Mouse (Mus musculus): ENCODE measurements around the gene Megf8. TPM values are rescaled to one million over a fixed set of nuclear protein-coding genes. Genes with fewer than 3 reads are reported as not detected.

The Megf8 gene
- polyA plus RNA-seq, 1 experiment = 21.2 TPM

DNA sequence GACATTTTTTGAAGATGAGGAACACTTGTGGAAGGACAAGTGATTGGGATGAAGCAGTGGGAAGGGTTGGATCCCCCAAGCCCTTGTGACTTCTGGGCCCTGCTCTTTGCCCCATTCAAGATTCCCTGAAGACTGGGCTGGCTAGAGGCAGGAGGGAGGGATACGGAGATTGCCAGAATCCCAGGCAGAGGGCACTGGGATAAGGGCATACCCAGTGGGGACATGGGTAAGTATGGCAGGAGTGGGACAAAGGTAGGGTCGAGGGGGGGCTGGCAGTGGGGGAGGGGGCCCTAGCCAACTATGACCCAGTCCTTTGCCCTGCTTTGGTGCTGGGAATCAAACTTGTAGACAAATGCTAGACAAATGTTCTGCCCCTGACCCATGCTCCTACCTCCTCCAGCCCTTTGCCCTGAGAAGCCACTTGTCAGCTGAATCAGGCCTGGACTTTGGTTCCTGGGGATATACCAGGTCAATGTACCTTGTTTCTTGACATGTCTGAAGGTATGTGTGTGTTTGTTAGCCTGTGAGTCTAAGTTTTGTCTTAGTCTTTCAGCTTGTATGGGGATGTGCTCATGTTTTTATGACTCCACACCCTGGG is 75.0 kb downstream of the Megf8 start:
- peak overlapping the region; percentile 46; the same call in 1 of the 2 replicates for H3K27ac ChIP-seq (ENCODE audit: insufficient read depth, low read depth, low read length)
- H3K27me3 ChIP-seq (ENCODE audit: control insufficient read depth, insufficient read depth, low read length) = no peaks in the 10 kb centered on the region
- peaks cover 12% of the 10 kb centered on the region for H3K36me3 ChIP-seq (ENCODE audit: control insufficient read depth, insufficient read depth, low read length)
- peaks cover 51% of the 10 kb centered on the region for H3K4me1 ChIP-seq (ENCODE audit: control insufficient read depth, insufficient read depth, insufficient read length, low read length)
- H3K4me3 ChIP-seq (ENCODE audit: low read depth, low read length) = no peak overlapping the region
- TF ChIP-seq POLR2A (IDR thresholded peaks at IDR 0.05; ENCODE audit: low read depth, low read length) (no peak), CTCF (IDR thresholded peaks at IDR 0.05; ENCODE audit: extremely low read depth, insufficient read length, insufficient replicate concordance, low read depth, low read length) (no peak)
- WGBS = 72% methylated on average over 2 of the region's 2 CpGs

DNA sequence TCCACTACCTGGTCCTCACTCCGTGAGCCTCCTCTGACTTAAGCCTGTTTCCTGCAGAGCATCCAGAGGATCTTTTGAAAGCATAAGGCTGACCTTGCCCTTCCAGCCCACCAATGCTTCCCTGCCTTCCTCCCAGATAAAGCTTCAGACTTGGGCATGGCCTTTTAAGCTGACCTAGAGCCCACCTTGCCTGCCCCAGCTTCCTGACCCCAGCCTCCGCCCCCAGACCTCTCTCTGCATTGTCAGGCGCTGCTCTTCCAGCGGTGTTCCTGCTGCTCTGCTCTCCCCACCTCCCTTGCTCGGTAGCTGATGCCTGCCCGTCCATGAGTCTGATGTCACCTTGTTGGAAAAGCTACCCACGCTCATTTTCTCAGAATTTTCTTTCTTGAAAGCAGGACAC is 75.9 kb downstream of the Megf8 start:
- H3K4me1 ChIP-seq (ENCODE audit: control insufficient read depth, insufficient read depth, insufficient read length, low read length) = peaks cover 46% of the 10 kb centered on the region
- H3K27ac ChIP-seq (ENCODE audit: insufficient read depth, low read depth, low read length) = peak overlapping the region; percentile 46
- 87% methylated on average over 7 of the region's 7 CpGs for WGBS
- H3K27me3 ChIP-seq (ENCODE audit: control insufficient read depth, insufficient read depth, low read length) = no peaks in the 10 kb centered on the region
- no peak for TF ChIP-seq CTCF (IDR thresholded peaks at IDR 0.05; ENCODE audit: extremely low read depth, insufficient read length, insufficient replicate concordance, low read depth, low read length)
- no peak for TF ChIP-seq POLR2A (IDR thresholded peaks at IDR 0.05; ENCODE audit: low read depth, low read length)
- H3K36me3 ChIP-seq (ENCODE audit: control insufficient read depth, insufficient read depth, low read length) = peaks cover 7% of the 10 kb centered on the region
- no peak overlapping the region for H3K4me3 ChIP-seq (ENCODE audit: low read depth, low read length)

DNA sequence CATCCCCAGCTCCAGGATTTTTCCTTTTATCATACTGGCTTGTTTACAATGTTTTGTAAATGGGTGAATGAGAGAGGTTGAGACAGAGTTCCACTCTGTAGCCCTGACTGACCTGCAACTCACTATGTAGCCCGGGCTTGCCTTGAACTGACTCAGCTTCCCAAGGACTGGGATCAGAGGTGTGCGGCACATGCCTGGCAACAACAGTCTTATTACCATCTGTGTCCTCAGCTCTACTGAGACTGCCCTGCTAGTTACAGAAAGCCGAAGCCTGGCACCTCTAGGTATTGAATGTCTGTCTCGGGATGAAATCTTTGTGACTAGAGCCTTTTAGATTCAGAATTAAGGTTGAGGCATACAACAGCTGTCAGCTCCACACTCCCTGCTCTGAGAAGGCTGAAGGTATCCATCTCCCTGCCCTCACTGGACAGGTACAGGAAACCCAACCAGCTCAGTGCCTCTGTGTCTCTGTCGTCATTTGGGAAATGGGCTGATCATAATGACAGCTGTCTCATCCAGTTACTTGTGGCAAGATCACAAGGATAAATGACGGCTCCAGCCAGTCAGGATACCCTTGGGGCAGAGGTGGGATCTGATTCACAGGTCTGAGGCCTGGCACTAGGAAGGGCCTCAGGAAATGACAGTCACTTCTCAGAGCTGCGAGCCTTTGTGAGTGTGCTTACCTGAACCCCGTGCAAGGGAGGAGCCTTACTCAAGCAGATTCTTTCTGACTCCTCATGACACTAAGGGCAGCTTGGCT is 76.7 kb downstream of the Megf8 start:
- WGBS = 62% methylated on average over 8 of the region's 8 CpGs
- TF ChIP-seq POLR2A (IDR thresholded peaks at IDR 0.05; ENCODE audit: low read depth, low read length) (no peak), CTCF (IDR thresholded peaks at IDR 0.05; ENCODE audit: extremely low read depth, insufficient read length, insufficient replicate concordance, low read depth, low read length) (no peak)
- peak overlapping the region; percentile 46; the same call in 1 of the 2 replicates for H3K27ac ChIP-seq (ENCODE audit: insufficient read depth, low read depth, low read length)
- H3K4me1 ChIP-seq (ENCODE audit: control insufficient read depth, insufficient read depth, insufficient read length, low read length) = peaks cover 39% of the 10 kb centered on the region
- H3K27me3 ChIP-seq (ENCODE audit: control insufficient read depth, insufficient read depth, low read length) = no peaks in the 10 kb centered on the region
- peak overlapping the region; percentile 5; the same call in 1 of the 2 replicates for H3K4me3 ChIP-seq (ENCODE audit: low read depth, low read length)
- no peaks in the 10 kb centered on the region for H3K36me3 ChIP-seq (ENCODE audit: control insufficient read depth, insufficient read depth, low read length)

DNA sequence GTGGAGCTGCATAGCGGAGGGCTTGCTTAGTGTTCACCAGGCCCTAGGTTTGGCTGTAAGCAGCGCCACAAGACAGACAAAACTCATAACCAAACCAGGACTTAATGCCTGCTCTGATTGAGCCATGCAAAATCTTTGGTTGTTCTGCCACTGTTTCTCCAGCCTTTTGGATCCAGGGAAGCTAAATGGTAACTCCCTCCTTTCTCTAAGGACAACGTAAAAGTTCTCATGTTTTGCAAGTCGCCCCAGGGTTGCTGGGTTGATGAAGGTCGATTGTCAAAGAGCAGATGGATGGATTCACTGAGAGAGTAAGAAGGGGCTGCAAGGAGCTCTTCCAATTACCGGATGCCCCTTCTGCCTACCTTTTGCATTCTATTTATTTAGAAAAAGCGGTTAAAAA is 77.8 kb downstream of the Megf8 start:
- Histone ChIP-seq H3K36me3 (ENCODE audit: control insufficient read depth, insufficient read depth, low read length) (no peaks in the 10 kb centered on the region), H3K4me3 (ENCODE audit: low read depth, low read length) (peak overlapping the region; percentile 79), H3K27ac (ENCODE audit: insufficient read depth, low read depth, low read length) (peak overlapping the region; percentile 74), H3K27me3 (ENCODE audit: control insufficient read depth, insufficient read depth, low read length) (no peaks in the 10 kb centered on the region), H3K4me1 (ENCODE audit: control insufficient read depth, insufficient read depth, insufficient read length, low read length) (peaks cover 36% of the 10 kb centered on the region)
- 10% methylated on average over 7 of the region's 7 CpGs for WGBS
- TF ChIP-seq CTCF (IDR thresholded peaks at IDR 0.05; ENCODE audit: extremely low read depth, insufficient read length, insufficient replicate concordance, low read depth, low read length) = no peak
- no peak for TF ChIP-seq POLR2A (IDR thresholded peaks at IDR 0.05; ENCODE audit: low read depth, low read length)

DNA sequence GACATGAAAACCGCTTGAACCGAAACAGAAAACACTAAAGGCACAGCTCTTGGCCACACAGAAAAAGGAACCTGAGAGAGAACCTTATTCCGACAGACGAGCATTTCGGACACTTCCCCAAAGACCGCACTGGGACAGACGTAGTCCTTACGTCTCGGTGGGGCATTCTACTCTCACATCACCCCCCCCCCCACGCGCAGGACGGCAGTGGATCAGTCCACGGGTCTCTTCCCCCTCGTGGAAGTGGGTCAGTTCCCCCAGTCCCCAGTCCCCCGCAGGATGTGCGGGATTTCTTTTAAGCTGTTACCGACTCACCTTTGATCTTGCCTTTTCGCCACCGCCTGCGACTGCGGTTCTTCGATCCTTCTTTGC is 78.2 kb downstream of the Megf8 start:
- no peaks in the 10 kb centered on the region for H3K27me3 ChIP-seq (ENCODE audit: control insufficient read depth, insufficient read depth, low read length)
- H3K4me1 ChIP-seq (ENCODE audit: control insufficient read depth, insufficient read depth, insufficient read length, low read length) = peaks cover 33% of the 10 kb centered on the region
- no peaks in the 10 kb centered on the region for H3K36me3 ChIP-seq (ENCODE audit: control insufficient read depth, insufficient read depth, low read length)
- TF ChIP-seq POLR2A (IDR thresholded peaks at IDR 0.05; ENCODE audit: low read depth, low read length) (no peak), CTCF (IDR thresholded peaks at IDR 0.05; ENCODE audit: extremely low read depth, insufficient read length, insufficient replicate concordance, low read depth, low read length) (no peak)
- H3K27ac ChIP-seq (ENCODE audit: insufficient read depth, low read depth, low read length) = peak overlapping the region; percentile 74
- under 1% methylated on average over 22 of the region's 22 CpGs for WGBS
- peak overlapping the region; percentile 79 for H3K4me3 ChIP-seq (ENCODE audit: low read depth, low read length)

DNA sequence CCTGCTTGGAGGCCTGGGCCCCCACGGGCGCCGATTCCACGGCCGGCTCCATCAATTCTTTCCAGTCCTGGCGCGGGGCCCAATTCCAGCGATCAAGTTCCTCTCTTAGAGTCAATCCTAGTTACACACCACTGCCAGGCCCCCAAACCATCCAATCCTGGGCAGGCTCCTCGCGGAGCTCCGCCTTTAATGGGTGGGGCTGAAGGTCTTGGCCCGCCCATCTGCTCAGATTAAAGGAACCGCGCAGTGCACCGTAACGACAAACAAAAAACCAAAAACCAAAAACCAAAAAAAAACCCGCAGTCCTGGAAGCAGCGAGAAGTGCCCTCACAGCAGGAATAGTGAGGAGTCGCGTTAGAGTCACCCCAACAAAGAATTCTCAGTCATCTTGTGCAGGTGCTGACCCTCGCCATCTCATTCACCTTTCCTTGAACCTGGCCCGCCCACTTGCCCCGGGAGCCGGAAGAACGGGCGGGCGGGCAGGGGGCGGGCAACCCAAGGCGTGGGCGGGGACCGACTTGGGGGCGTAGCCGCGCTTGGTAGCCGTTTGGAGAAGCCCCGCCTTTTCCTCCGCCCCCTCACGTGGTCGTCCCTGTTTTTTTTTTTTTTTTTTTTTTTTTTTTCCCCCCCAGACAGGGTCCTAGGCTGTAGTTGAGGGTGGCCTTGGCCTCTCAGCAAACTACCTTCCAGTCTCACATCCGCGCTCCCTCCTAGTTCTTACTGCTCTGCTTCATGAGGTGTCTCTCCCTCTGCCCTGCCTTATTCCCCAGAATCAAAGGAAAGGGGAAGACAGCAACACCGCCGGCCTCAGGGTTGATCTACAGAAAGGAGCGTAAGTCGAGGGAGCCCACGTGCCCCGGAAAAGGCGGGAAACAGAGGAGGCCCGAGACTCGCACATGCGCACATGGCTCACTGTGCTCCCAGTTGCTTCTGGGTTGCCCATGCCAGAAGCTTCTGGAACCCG is 78.9 kb downstream of the Megf8 start:
- WGBS = 4% methylated on average over 52 of the region's 52 CpGs
- H3K4me3 ChIP-seq (ENCODE audit: low read depth, low read length) = peak overlapping the region; percentile 79
- TF ChIP-seq POLR2A (IDR thresholded peaks at IDR 0.05; ENCODE audit: low read depth, low read length) (0 out of 2 replicates have a peak, but pooled peaks have one; percentile 51), CTCF (IDR thresholded peaks at IDR 0.05; ENCODE audit: extremely low read depth, insufficient read length, insufficient replicate concordance, low read depth, low read length) (0 out of 2 replicates have a peak, but pooled peaks have one; percentile 8)

More for the DNA sequence above, 78.9 kb downstream of the Megf8 start:
- no peaks in the 10 kb centered on the region for H3K27me3 ChIP-seq (ENCODE audit: control insufficient read depth, insufficient read depth, low read length)
- peak overlapping the region; percentile 74 for H3K27ac ChIP-seq (ENCODE audit: insufficient read depth, low read depth, low read length)
- no peaks in the 10 kb centered on the region for H3K36me3 ChIP-seq (ENCODE audit: control insufficient read depth, insufficient read depth, low read length)
- peaks cover 26% of the 10 kb centered on the region for H3K4me1 ChIP-seq (ENCODE audit: control insufficient read depth, insufficient read depth, insufficient read length, low read length)

Measured in small intestine, adult 2 months (tissue).